ENCODE assay signal across 13 mouse cellular contexts in the genomic region with DNA sequence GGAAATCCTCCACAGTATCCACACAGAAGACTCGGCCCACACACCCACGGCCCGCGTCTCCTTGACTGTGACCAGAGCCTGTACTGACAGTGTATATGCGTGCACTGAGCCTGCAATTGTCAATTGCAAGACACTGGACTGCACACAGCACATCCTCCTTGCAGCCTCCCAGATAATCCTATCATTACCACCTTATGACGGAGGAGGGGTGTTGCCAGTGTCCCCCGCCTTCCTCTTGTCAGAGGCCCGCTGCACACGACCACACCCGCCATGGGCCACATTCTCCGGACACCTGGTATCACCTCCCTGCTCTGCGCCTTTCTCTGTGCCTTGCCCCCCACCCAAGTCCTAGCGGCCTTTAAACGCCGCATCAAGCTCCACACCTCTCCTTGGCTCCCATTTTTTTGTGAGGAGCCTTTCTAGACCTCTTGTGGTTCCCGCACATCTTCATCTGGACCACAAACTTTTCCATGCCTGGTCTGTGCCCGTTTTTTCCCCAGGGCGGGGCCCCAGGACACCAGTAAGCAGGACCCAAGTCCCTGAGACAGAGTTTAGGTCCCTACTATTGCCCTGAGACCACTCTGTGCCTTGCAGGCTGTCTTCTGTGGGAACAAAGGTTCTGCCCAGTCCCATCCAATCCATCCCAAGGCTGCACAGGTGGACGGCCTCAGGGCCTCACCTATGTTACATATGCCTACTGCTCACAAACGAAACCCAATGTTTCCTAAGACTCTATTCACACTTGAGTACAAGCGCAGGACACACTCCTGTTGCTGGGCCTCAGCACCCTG. TPM values are rescaled to one million over a fixed set of nuclear protein-coding genes. Genes with fewer than 3 reads are reported as not detected.
DNase-seq lines count a peak whose midpoint lies in the region; ATAC-seq and TF ChIP-seq lines count a peak whose summit lies in the region.
"Had no signal": no experiment of that assay in that cellular context is flagged by ENCODE, and none has a peak within 500 bp of the region (broad histone marks: within the 10 kb centered on the region; RNA-seq: fewer than 3 reads in every experiment).

No protein-coding gene starts in this region.

- no peaks in the 10 kb centered on the region for H3K36me3 ChIP-seq in heart, embryonic 11.5 days (ENCODE audit: control insufficient read depth, insufficient read depth, low read length)
- no peaks in the 10 kb centered on the region; the same call in 1 of the 2 replicates for H3K36me3 ChIP-seq in embryonic facial prominence, embryonic 10.5 days (replicated peaks)
- no peaks in the 10 kb centered on the region for H3K36me3 ChIP-seq in hindbrain, embryonic 12.5 days

- H3K27me3 ChIP-seq in heart, embryonic 11.5 days (ENCODE audit: control insufficient read depth, insufficient read depth, low read length): no peaks in the 10 kb centered on the region
- H3K27me3 ChIP-seq in embryonic facial prominence, embryonic 10.5 days (replicated peaks; ENCODE audit: low read depth, poor library complexity, severe bottlenecking): peaks cover 22% of the 10 kb centered on the region
- peaks cover 17% of the 10 kb centered on the region for H3K27me3 ChIP-seq in hindbrain, embryonic 12.5 days

- no peak overlapping the region for H3K4me3 ChIP-seq in heart, embryonic 11.5 days (ENCODE audit: low read depth, low read length)
- H3K4me3 ChIP-seq in embryonic facial prominence, embryonic 10.5 days: peak overlapping the region; percentile 67
- H3K4me3 ChIP-seq in hindbrain, embryonic 12.5 days: no peak overlapping the region
- H3K4me3 ChIP-seq in left cerebral cortex, adult 2 months: no peak overlapping the region
- H3K4me3 ChIP-seq: heart, adult 2 months; myocyte had no signal

- H3K4me2 ChIP-seq in heart, embryonic 11.5 days: peak overlapping the region; percentile 90
- no peak overlapping the region for H3K4me2 ChIP-seq in hindbrain, embryonic 12.5 days (replicated peaks)

- peak overlapping the region; percentile 84 for H3K9ac ChIP-seq in heart, embryonic 11.5 days (ENCODE audit: low read depth, low read length)
- no peak overlapping the region for H3K9ac ChIP-seq in hindbrain, embryonic 12.5 days

- H3K9me3 ChIP-seq in heart, embryonic 11.5 days (replicated peaks; ENCODE audit: control insufficient read depth, low read length): no peaks in the 10 kb centered on the region
- H3K9me3 ChIP-seq in embryonic facial prominence, embryonic 10.5 days: no peaks in the 10 kb centered on the region
- H3K9me3 ChIP-seq in hindbrain, embryonic 12.5 days (replicated peaks): no peaks in the 10 kb centered on the region

- no peak for DNase-seq in heart, postnatal 14 days
- DNase-seq in embryonic facial prominence, embryonic 10.5 days (ENCODE audit: low spot score): no peak
- DNase-seq in left cerebral cortex, adult 2 months (ENCODE audit: extremely low spot score in 1 of 2, low spot score in 2 of 2): no peak
- no peak for DNase-seq in ovary, postnatal 36 days (ENCODE audit: low spot score)
- no peak for DNase-seq in embryo, embryonic 9.5 days (ENCODE audit: extremely low spot score)
- DNase-seq: cerebellum, postnatal 10 days; heart, adult 2 months had no signal

- TF ChIP-seq CTCF in left cerebral cortex, adult 2 months (IDR thresholded peaks at IDR 0.05): no peak

- 73% methylated on average over 21 of the region's 21 CpGs for WGBS in heart, embryonic 11.5 days (ENCODE audit: insufficient replicate concordance)
- WGBS in embryonic facial prominence, embryonic 10.5 days: 87% methylated on average over 21 of the region's 21 CpGs
- WGBS in hindbrain, embryonic 12.5 days: 92% methylated on average over 21 of the region's 21 CpGs

- ATAC-seq in heart, embryonic 11.5 days (replicated peaks; ENCODE audit: insufficient number of reproducible peaks, low FRiP score, low TSS enrichment): peak; percentile 57
- ATAC-seq in hindbrain, embryonic 12.5 days (ENCODE audit: low FRiP score): no peak
- peak; percentile 40 for ATAC-seq in megakaryocyte progenitor cell, adult 5-6 weeks (replicated peaks; ENCODE audit: poor library complexity)
- ATAC-seq: activated CD4-positive, CD25-positive, alpha-beta regulatory T cell, adult 4 months had no signal

- intact Hi-C loops in heart, postnatal 14 days (cut with DNase I): loop anchor here (2.0 kb wide), 1 partner anchor 21 kb away; no protein-coding TSS in a partner anchor
- intact Hi-C loops in left cerebral cortex, adult 2 months (cut with DNase I): loop anchor here (2.0 to 10.0 kb wide), 2 partner anchors 41 to 289 kb away; no protein-coding TSS in a partner anchor

- peaks cover 45% of the 10 kb centered on the region for H3K4me1 ChIP-seq in heart, embryonic 11.5 days (ENCODE audit: control insufficient read depth, insufficient read depth, low read length)
- peaks cover 67% of the 10 kb centered on the region for H3K4me1 ChIP-seq in embryonic facial prominence, embryonic 10.5 days
- peaks cover 49% of the 10 kb centered on the region for H3K4me1 ChIP-seq in hindbrain, embryonic 12.5 days

- H3K27ac ChIP-seq in heart, embryonic 11.5 days (ENCODE audit: low read depth, low read length): peak overlapping the region; percentile 88
- H3K27ac ChIP-seq in embryonic facial prominence, embryonic 10.5 days (replicated peaks): peak overlapping the region; percentile 98
- H3K27ac ChIP-seq in hindbrain, embryonic 12.5 days: 0 out of 2 replicates have a peak overlapping the region, but pooled peaks have one; percentile 93
- no peak overlapping the region for H3K27ac ChIP-seq in left cerebral cortex, adult 2 months
- H3K27ac ChIP-seq: heart, adult 2 months had no signal

RNA-seq across cellular contexts. Expression of gene Actg1, which starts 44.6 kb away (rescaled TPM):
- polyA plus RNA-seq in heart, embryonic 11.5 days (2014; fragmentation: Nextera tagmentation; extraction: Ambion mirVana): 1,448 and 1,508 TPM in 2 replicates
- 100 to 1,000 TPM; 451 to 520 TPM for total RNA-seq in heart, postnatal 14 days (2021)
- polyA plus RNA-seq in embryonic facial prominence, embryonic 10.5 days (2016; fragmentation: Nextera tagmentation; extraction: Ambion mirVana): 3,067 and 3,150 TPM in 2 replicates
- 3,608 and 3,685 TPM in 2 replicates for polyA plus RNA-seq in hindbrain, embryonic 12.5 days (2016; fragmentation: Nextera tagmentation; extraction: Ambion mirVana)
- 1,607 and 1,783 TPM in 2 replicates for total RNA-seq in megakaryocyte progenitor cell, adult 5-6 weeks (2015)
- 724 and 844 TPM in 2 replicates for total RNA-seq in megakaryocyte progenitor cell, adult 5-6 weeks (2017)
- 1,000 to 10,000 TPM; 1,100 to 1,129 TPM for total RNA-seq in left cerebral cortex, adult 2 months (2021)

RNA-seq across cellular contexts. Expression of gene Fscn2, which starts 57.6 kb away (rescaled TPM):
- polyA plus RNA-seq in heart, embryonic 11.5 days (2014; fragmentation: Nextera tagmentation; extraction: Ambion mirVana): 0.57 TPM in 1 of 2 replicates, not detected in the other
- not detected for total RNA-seq in heart, postnatal 14 days (2021)
- polyA plus RNA-seq in embryonic facial prominence, embryonic 10.5 days (2016; fragmentation: Nextera tagmentation; extraction: Ambion mirVana): 0.10 and 0.19 TPM in 2 replicates
- polyA plus RNA-seq in hindbrain, embryonic 12.5 days (2016; fragmentation: Nextera tagmentation; extraction: Ambion mirVana): 1.2 and 1.3 TPM in 2 replicates
- total RNA-seq in megakaryocyte progenitor cell, adult 5-6 weeks (2015): not detected in 2 replicates
- total RNA-seq in megakaryocyte progenitor cell, adult 5-6 weeks (2017): not detected in 2 replicates
- total RNA-seq in left cerebral cortex, adult 2 months (2021): under 1 TPM in 1 of 2 experiments, not detected in 1; 0.25 TPM
- total RNA-seq: heart, adult 2 months; layer of hippocampus, postnatal 10 days had no signal
